Mouse (Mus musculus): Measurements from ENCODE around the gene Ogfod3.

- TF ChIP-seq GATA1 (IDR thresholded peaks at IDR 0.05; ENCODE audit: borderline replicate concordance, low read length) = no peak
- no peak for TF ChIP-seq FLI1 (IDR thresholded peaks at IDR 0.05; ENCODE audit: low read length)
Measured at GRCm38 (mm10) chr11:121219776-121220175, 15.3 kb upstream of the Ogfod3 start.

All from megakaryocyte, embryonic 14.5 days (primary cell).